Mouse (Mus musculus) liver, adult 2 months (tissue): ENCODE measurements at regions not wholly inside any gene's neighbourhood (a gene's known extent, or its start where the extent isn't known, plus 50 kb on each side); places are given as distances from the start of the nearest gene placed in this dataset.
"Not testable (repeated sequence)": the region's sequence is repeated elsewhere in the genome, so short reads cannot be mapped to it uniquely, and the experiment has no call there.

Source experiments
- DNase-seq: peaks from one replicate; pipeline ENCODE4 v3.0.0-alpha.2; 2011; ENCODE audit warnings: low read depth, low spot score; ENCODE audit errors: extremely low read depth
- H3K27ac ChIP-seq: fragments of 200-500 bp; replicated peaks from 2 replicates; pipeline ENCODE4 v1.5.1; 2012; ENCODE audit warnings: low read depth, mild to moderate bottlenecking, control low read depth, inconsistent platforms, low read length; ENCODE audit not compliant: insufficient read depth
- H3K27me3 ChIP-seq: fragments of 200-500 bp; 2 replicates; pipeline ENCODE4 v1.6.1; 2012; ENCODE audit warnings: mild to moderate bottlenecking, moderate library complexity, low read length, inconsistent platforms; ENCODE audit not compliant: control insufficient read depth, insufficient read depth
- H3K36me3 ChIP-seq: fragments of 200-500 bp; 2 replicates; pipeline ENCODE4 v1.6.1; 2012; ENCODE audit warnings: low read length, inconsistent platforms; ENCODE audit not compliant: control insufficient read depth, insufficient read depth
- H3K4me1 ChIP-seq: fragments of 200-500 bp; 2 replicates; pipeline ENCODE4 v1.6.1; 2011; ENCODE audit warnings: low read length; ENCODE audit not compliant: control insufficient read depth, insufficient read depth
- H3K4me3 ChIP-seq: fragments of 200-500 bp; 2 replicates; pipeline ENCODE4 v1.5.1; 2011; ENCODE audit warnings: low read depth, mild to moderate bottlenecking, control low read depth, low read length, moderate library complexity; ENCODE audit not compliant: insufficient read depth
- H3K79me2 ChIP-seq: fragments of 200-500 bp; 2 replicates; pipeline ENCODE4 v1.6.1; 2012; ENCODE audit warnings: inconsistent platforms, mild to moderate bottlenecking, low read length, moderate library complexity; ENCODE audit not compliant: control insufficient read depth, insufficient read depth
- H3K9ac ChIP-seq: fragments of 200-500 bp; 2 replicates; pipeline ENCODE4 v1.6.1; 2012; ENCODE audit warnings: low read depth, mild to moderate bottlenecking, control low read depth, inconsistent platforms, low read length
- CTCF ChIP-seq: fragments of 200-500 bp; IDR thresholded peaks from 2 replicates; pipeline ENCODE4 v1.5.1; 2011; ENCODE audit warnings: low read depth, low read length, control low read depth
- POLR2A ChIP-seq: fragments of 200-500 bp; IDR thresholded peaks from 2 replicates; pipeline ENCODE4 v1.6.1; 2011; ENCODE audit warnings: low read length, control low read depth; ENCODE audit not compliant: insufficient read depth; ENCODE audit errors: extremely low read depth
- WGBS: fragments of 180-500 bp; shearing (Covaris S2); methylation state at CpG from one replicate; pipeline ENCODE4 v1.1.7; 2018; 5-methylcytosine and 5-hydroxymethylcytosine counted together

- DNase-seq = no peak
- Histone ChIP-seq H3K36me3 (no peaks in the 10 kb centered on the region), H3K9ac (no peak overlapping the region), H3K4me3 (no peak overlapping the region), H3K27ac (no peak overlapping the region), H3K4me1 (no peaks in the 10 kb centered on the region), H3K27me3 (no peaks in the 10 kb centered on the region), H3K79me2 (no peaks in the 10 kb centered on the region)
- TF ChIP-seq CTCF (no peak), POLR2A (no peak)
- WGBS = 76% methylated on average over 6 of the region's 6 CpGs
Measured at GRCm38 (mm10) chr6:144910392-144910791, 128.6 kb upstream of the Sox5 start.

- Histone ChIP-seq H3K79me2 (no peaks in the 10 kb centered on the region), H3K9ac (no peak overlapping the region), H3K4me3 (no peak overlapping the region), H3K27ac (no peak overlapping the region), H3K4me1 (no peaks in the 10 kb centered on the region), H3K27me3 (no peaks in the 10 kb centered on the region), H3K36me3 (no peaks in the 10 kb centered on the region)
- no peak for DNase-seq
- 95% methylated on average over 11 of the region's 11 CpGs for WGBS
- TF ChIP-seq POLR2A (no peak), CTCF (no peak)
Measured at GRCm38 (mm10) chr6:144908646-144909045, 126.9 kb upstream of the Sox5 start.

GRCm38 (mm10) chr6:144903156-144903555 is 121.4 kb upstream of the Sox5 start:
- WGBS = 69% methylated on average over 10 of the region's 10 CpGs
- TF ChIP-seq POLR2A (no peak), CTCF (no peak)
- H3K79me2 ChIP-seq = no peaks in the 10 kb centered on the region
- no peaks in the 10 kb centered on the region for H3K36me3 ChIP-seq
- H3K27ac ChIP-seq = no peak overlapping the region
- H3K4me3 ChIP-seq = no peak overlapping the region
- DNase-seq = no peak
- H3K9ac ChIP-seq = no peak overlapping the region
- no peaks in the 10 kb centered on the region for H3K27me3 ChIP-seq
- no peaks in the 10 kb centered on the region for H3K4me1 ChIP-seq

GRCm38 (mm10) chr6:144902267-144902995 is 120.7 kb upstream of the Sox5 start:
- WGBS = 80% methylated on average over 20 of the region's 20 CpGs
- no peak for DNase-seq
- no peaks in the 10 kb centered on the region for H3K4me1 ChIP-seq
- H3K27ac ChIP-seq = no peak overlapping the region
- no peaks in the 10 kb centered on the region for H3K36me3 ChIP-seq
- no peaks in the 10 kb centered on the region for H3K27me3 ChIP-seq
- no peak for TF ChIP-seq CTCF
- no peak for TF ChIP-seq POLR2A
- H3K9ac ChIP-seq = no peak overlapping the region
- no peaks in the 10 kb centered on the region for H3K79me2 ChIP-seq
- no peak overlapping the region for H3K4me3 ChIP-seq

GRCm38 (mm10) chr6:144901825-144902224 is 120.0 kb upstream of the Sox5 start:
- DNase-seq = no peak
- Histone ChIP-seq H3K27me3 (no peaks in the 10 kb centered on the region), H3K27ac (no peak overlapping the region), H3K4me1 (no peaks in the 10 kb centered on the region), H3K36me3 (no peaks in the 10 kb centered on the region), H3K9ac (no peak overlapping the region), H3K4me3 (no peak overlapping the region), H3K79me2 (no peaks in the 10 kb centered on the region)
- WGBS = 78% methylated on average over 9 of the region's 9 CpGs
- no peak for TF ChIP-seq POLR2A

GRCm38 (mm10) chr6:144900858-144901257 is 119.1 kb upstream of the Sox5 start:
- 84% methylated on average over 7 of the region's 7 CpGs for WGBS

More at GRCm38 (mm10) chr6:144900858-144901257, 119.1 kb upstream of the Sox5 start:
- H3K36me3 ChIP-seq, H3K79me2 ChIP-seq, DNase-seq, H3K27me3 ChIP-seq, H3K9ac ChIP-seq, H3K4me3 ChIP-seq, H3K27ac ChIP-seq, H3K4me1 ChIP-seq: not testable (repeated sequence)
